Mouse (Mus musculus): ENCODE data around the gene Magel2. TPM values are rescaled to one million over a fixed set of nuclear protein-coding genes. Genes with fewer than 3 reads are reported as not detected.

Gene Magel2
- total RNA-seq (2021) = 1 to 10 TPM; 1.4 to 3.5 TPM
- long read RNA-seq, experiment 1, partial matches to known transcripts = 0 of 1 reads
- long read RNA-seq, experiment 1, other reads (novel, unspliced or antisense) = 1 of 1 reads
- long read RNA-seq, experiment 2, full-length matches to known transcripts = 5 of 5 reads
- long read RNA-seq, experiment 2, partial matches to known transcripts = 0 of 5 reads
- long read RNA-seq, experiment 2, other reads (novel, unspliced or antisense) = 0 of 5 reads

- Histone ChIP-seq H3K4me3 (peak within 1 kb of the TSS; percentile 25; the same call in 1 of the 2 replicates), H3K27ac (no peak within 1 kb of the TSS)
- peak; percentile 21 to 38 for DNase-seq (ENCODE audit: extremely low spot score in 1 of 2, low spot score in 2 of 2)
- no peak; the same call in 1 of the 2 replicates for TF ChIP-seq CTCF (IDR thresholded peaks at IDR 0.05)
- intact Hi-C loops (cut with DNase I) = no loop called here
Measured at GRCm38 (mm10) chr7:62376510-62377304, at the start of gene Magel2. Magel2 (plus strand) TSS chr7:62377010.

- DNase-seq (ENCODE audit: extremely low spot score in 1 of 2, low spot score in 2 of 2) = no peak
- intact Hi-C loops (cut with DNase I) = no loop called here
- Histone ChIP-seq H3K4me3 (no peak overlapping the region), H3K27ac (no peak overlapping the region)
- no peak for TF ChIP-seq CTCF (IDR thresholded peaks at IDR 0.05)
Measured at GRCm38 (mm10) chr7:62345411-62345810, 31.4 kb upstream of the Magel2 start.

- DNase-seq (ENCODE audit: extremely low spot score in 1 of 2, low spot score in 2 of 2) = no peak
- intact Hi-C loops (cut with DNase I) = no loop called here
- TF ChIP-seq CTCF (IDR thresholded peaks at IDR 0.05) = no peak
- Histone ChIP-seq H3K27ac (no peak within 1 kb of the TSS), H3K4me3 (no peak within 1 kb of the TSS)
Measured at GRCm38 (mm10) chr7:62346269-62346668, 30.5 kb upstream of the Magel2 start, which contains the start of gene Ndn. Ndn (plus strand) TSS chr7:62346569.

GRCm38 (mm10) chr7:62348106-62348803, 28.6 kb upstream of the Magel2 start:
- TF ChIP-seq CTCF (IDR thresholded peaks at IDR 0.05) = no peak
- peak overlapping the region; percentile 55 for H3K4me3 ChIP-seq
- intact Hi-C loops (cut with DNase I) = no loop called here
- peak; percentile 78 to 81 for DNase-seq (ENCODE audit: extremely low spot score in 1 of 2, low spot score in 2 of 2)
- peak overlapping the region; percentile 72; the same call in 1 of the 2 replicates for H3K27ac ChIP-seq

GRCm38 (mm10) chr7:62348804-62349190, 28.0 kb upstream of the Magel2 start:
- intact Hi-C loops (cut with DNase I) = no loop called here
- TF ChIP-seq CTCF (IDR thresholded peaks at IDR 0.05) = no peak
- peak; percentile 10 to 13 for DNase-seq (ENCODE audit: extremely low spot score in 1 of 2, low spot score in 2 of 2)
- peak overlapping the region; percentile 55 for H3K4me3 ChIP-seq
- H3K27ac ChIP-seq = no peak overlapping the region; the same call in 1 of the 2 replicates

GRCm38 (mm10) chr7:62351266-62351665, 25.5 kb upstream of the Magel2 start:
- no peak for TF ChIP-seq CTCF (IDR thresholded peaks at IDR 0.05)
- H3K4me3 ChIP-seq = no peak overlapping the region
- H3K27ac ChIP-seq = no peak overlapping the region
- DNase-seq (ENCODE audit: extremely low spot score in 1 of 2, low spot score in 2 of 2) = peak in 1 of 2 experiments; percentile 9
- intact Hi-C loops (cut with DNase I) = no loop called here

- no peak for DNase-seq (ENCODE audit: extremely low spot score in 1 of 2, low spot score in 2 of 2)
- intact Hi-C loops (cut with DNase I) = no loop called here
- TF ChIP-seq CTCF (IDR thresholded peaks at IDR 0.05) = no peak
- H3K4me3 ChIP-seq = no peak overlapping the region
- no peak overlapping the region for H3K27ac ChIP-seq
Measured at GRCm38 (mm10) chr7:62365039-62365636, 11.7 kb upstream of the Magel2 start.

GRCm38 (mm10) chr7:62366730-62367129, 10.1 kb upstream of the Magel2 start:
- no peak overlapping the region for H3K4me3 ChIP-seq
- TF ChIP-seq CTCF (IDR thresholded peaks at IDR 0.05) = no peak
- H3K27ac ChIP-seq = no peak overlapping the region
- intact Hi-C loops (cut with DNase I) = no loop called here
- no peak for DNase-seq (ENCODE audit: extremely low spot score in 1 of 2, low spot score in 2 of 2)

GRCm38 (mm10) chr7:62375658-62376057, 1.2 kb upstream of the Magel2 start:
- Histone ChIP-seq H3K27ac (no peak overlapping the region), H3K4me3 (no peak overlapping the region)
- intact Hi-C loops (cut with DNase I) = no loop called here
- DNase-seq (ENCODE audit: extremely low spot score in 1 of 2, low spot score in 2 of 2) = no peak
- peak; percentile 49 for TF ChIP-seq CTCF (IDR thresholded peaks at IDR 0.05)

- no peak for DNase-seq (ENCODE audit: extremely low spot score in 1 of 2, low spot score in 2 of 2)
- H3K4me3 ChIP-seq = peak overlapping the region; percentile 25; the same call in 1 of the 2 replicates
- no peak overlapping the region for H3K27ac ChIP-seq
- intact Hi-C loops (cut with DNase I) = no loop called here
- no peak for TF ChIP-seq CTCF (IDR thresholded peaks at IDR 0.05)
Measured at GRCm38 (mm10) chr7:62377313-62377712, 503 bp downstream of the Magel2 start.

GRCm38 (mm10) chr7:62378529-62378928, 1.7 kb downstream of the Magel2 start:
- H3K27ac ChIP-seq = no peak overlapping the region
- no peak overlapping the region for H3K4me3 ChIP-seq
- DNase-seq (ENCODE audit: extremely low spot score in 1 of 2, low spot score in 2 of 2) = no peak
- no peak for TF ChIP-seq CTCF (IDR thresholded peaks at IDR 0.05)
- intact Hi-C loops (cut with DNase I) = no loop called here

Data from left cerebral cortex, adult 2 months (tissue).